Mouse (Mus musculus) liver, embryonic 14.5 days (tissue): ENCODE data around the gene Cd86. TPM values are rescaled to one million over a fixed set of nuclear protein-coding genes. Genes with fewer than 3 reads are reported as not detected.

ENCODE experiments used
- ATAC-seq: fragments of 200-750 bp; cut with Nextera tagmentation; 2 replicates; pipeline ENCODE4 v1.8.0; 2017; ENCODE audit warnings: moderate number of reproducible peaks, mild to moderate bottlenecking, moderate library complexity; ENCODE audit not compliant: insufficient read depth
- DNase-seq, 3 experiments: peaks; one replicate each; pipeline ENCODE4 v3.0.0-alpha.2; 2012 to 2013; ENCODE audit warnings: low read depth in 3 of 3, low spot score in 3 of 3
- H3K27ac ChIP-seq: fragments of 300-500 bp; sonication (generic); 2 replicates; pipeline ENCODE4 v1.5.1; 2014; ENCODE audit warnings: moderate library complexity, mild to moderate bottlenecking, control low read depth, inconsistent platforms
- H3K27me3 ChIP-seq: fragments of 300-500 bp; sonication (generic); 2 replicates; pipeline ENCODE4 v1.6.1; 2014; ENCODE audit warnings: mild to moderate bottlenecking, low read length, moderate library complexity; ENCODE audit not compliant: control insufficient read depth, insufficient read depth
- H3K36me3 ChIP-seq: fragments of 300-500 bp; sonication (generic); replicated peaks from 2 replicates; pipeline ENCODE4 v1.6.1; 2014; ENCODE audit warnings: low read depth; ENCODE audit not compliant: control insufficient read depth, insufficient read depth
- H3K4me1 ChIP-seq, 2 experiments: fragments of 200-500 bp in 1 of 2; fragments of 300-500 bp in 1 of 2; sonication (generic) in 1 of 2; replicated peaks; 2 replicates each; pipeline ENCODE4 v1.6.1; 2012 to 2014; ENCODE audit warnings: antibody characterized with exemption in 1 of 2, inconsistent platforms in 1 of 2, low read length in 1 of 2; ENCODE audit not compliant: control insufficient read depth in 2 of 2, insufficient read depth in 2 of 2
- H3K4me2 ChIP-seq: fragments of 300-500 bp; sonication (generic); 2 replicates; pipeline ENCODE4 v1.6.1; 2014; ENCODE audit warnings: low read depth, mild to moderate bottlenecking, control low read depth, moderate library complexity
- H3K4me3 ChIP-seq, 2 experiments: fragments of 200-500 bp in 1 of 2; fragments of 300-500 bp in 1 of 2; sonication (generic) in 1 of 2; 2 replicates each; pipeline ENCODE4 v1.5.1; 2012 to 2014; ENCODE audit warnings: low read depth in 2 of 2, low read length in 2 of 2, mild to moderate bottlenecking in 2 of 2, control low read depth in 1 of 2, inconsistent platforms in 1 of 2, moderate library complexity in 1 of 2; ENCODE audit not compliant: insufficient read depth in 1 of 2
- H3K9ac ChIP-seq: fragments of 300-500 bp; sonication (generic); replicated peaks from 2 replicates; pipeline ENCODE4 v1.6.1; 2014; ENCODE audit warnings: mild to moderate bottlenecking, control low read depth, moderate library complexity
- H3K9me3 ChIP-seq: fragments of 300-500 bp; sonication (generic); 2 replicates; pipeline ENCODE4 v1.6.1; 2016; ENCODE audit warnings: low read length, mixed read lengths; ENCODE audit not compliant: control insufficient read depth
- CTCF ChIP-seq: IDR thresholded peaks from 2 replicates; pipeline ENCODE4 v1.5.1; 2016; ENCODE audit warnings: antibody characterized with exemption, low read depth, control low read depth
- EP300 ChIP-seq: IDR thresholded peaks from 2 replicates; pipeline ENCODE4 v1.6.1; 2016; ENCODE audit warnings: antibody characterized with exemption, low read depth
- WGBS: fragments of 180-500 bp; shearing (Covaris S2); extraction: QIAGEN DNeasy Blood & Tissue Kit; methylation state at CpG from one replicate; pipeline ENCODE4 v1.1.7; 2014; ENCODE audit not compliant: insufficient replicate concordance; 5-methylcytosine and 5-hydroxymethylcytosine counted together
- polyA plus RNA-seq, 2 experiments: library from polyadenylated mRNA; depleted of rRNA in 1 of 2; stranded (reverse) in 1 of 2; unstranded in 1 of 2; fragments of >200 nt; fragmentation: Nextera tagmentation in 1 of 2; extraction: Ambion mirVana in 1 of 2; gene quantifications; 2 replicates each; pipeline versions ENCODE4 v1.2.1 to v1.2.3; 2012 to 2014

The Cd86 gene
- polyA plus RNA-seq, 2 experiments, result 4.8 to 7.7 TPM

DNA sequence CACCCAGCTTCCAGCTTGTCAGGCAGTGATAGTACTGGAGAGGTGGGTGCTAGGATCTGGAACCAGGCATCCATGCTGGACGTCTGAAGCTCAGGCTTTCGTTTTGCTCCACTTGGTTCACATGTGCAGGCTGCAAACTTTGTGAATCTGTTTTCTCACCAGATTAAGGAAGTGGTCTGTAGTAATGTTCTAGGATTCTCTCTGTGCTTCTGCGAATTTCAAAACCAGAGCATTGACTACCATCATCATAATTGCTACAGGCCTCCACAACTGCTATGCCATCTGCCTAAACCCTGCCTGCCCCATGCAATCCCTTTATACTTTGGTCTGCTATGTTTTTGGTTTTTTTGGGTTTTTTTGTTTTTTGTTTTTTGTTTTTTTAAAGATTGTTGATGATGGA lies 44.8 kb downstream of the Cd86 start:
- no peaks in the 10 kb centered on the region for H3K9me3 ChIP-seq
- DNase-seq (no peak), ATAC-seq (no peak)
- no peaks in the 10 kb centered on the region for H3K27me3 ChIP-seq
- H3K4me2 ChIP-seq, result no peak overlapping the region
- H3K4me3 ChIP-seq, result no peak overlapping the region
- WGBS, result 46% methylated on average over 3 of the region's 3 CpGs
- H3K27ac ChIP-seq, result no peak overlapping the region
- H3K4me1 ChIP-seq, result no peaks in the 10 kb centered on the region; a peak in 1 of 4 replicates
- no peaks in the 10 kb centered on the region for H3K36me3 ChIP-seq
- no peak for TF ChIP-seq EP300
- no peak for TF ChIP-seq CTCF
- no peak overlapping the region for H3K9ac ChIP-seq

DNA sequence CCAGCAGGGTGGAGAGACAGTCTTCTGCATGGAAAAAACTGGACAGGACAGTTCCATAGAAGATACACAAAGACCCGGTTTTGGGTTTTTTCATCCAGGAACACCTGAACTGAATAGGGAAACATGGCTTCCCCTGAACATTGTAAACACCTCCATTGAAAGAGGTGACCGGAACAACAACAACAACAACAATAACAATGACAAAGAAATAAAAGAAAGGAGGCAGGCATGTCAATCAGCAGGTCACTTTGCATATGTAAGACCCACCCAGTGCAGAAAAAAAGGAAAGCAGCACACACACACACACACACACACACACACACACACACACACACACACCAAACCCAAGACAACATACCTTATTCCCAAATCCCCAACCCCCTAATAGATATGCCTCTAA lies 52.2 kb downstream of the Cd86 start:
- Histone ChIP-seq H3K27me3 (no peaks in the 10 kb centered on the region), H3K4me2 (no peak overlapping the region), H3K36me3 (no peaks in the 10 kb centered on the region), H3K27ac (no peak overlapping the region), H3K4me1 (no peaks in the 10 kb centered on the region), H3K9me3 (no peaks in the 10 kb centered on the region), H3K9ac (no peak overlapping the region), H3K4me3 (no peak overlapping the region)
- DNase-seq (no peak), ATAC-seq (no peak)
- TF ChIP-seq EP300 (no peak), CTCF (no peak)
- 51% methylated on average over 2 of the region's 2 CpGs for WGBS

DNA sequence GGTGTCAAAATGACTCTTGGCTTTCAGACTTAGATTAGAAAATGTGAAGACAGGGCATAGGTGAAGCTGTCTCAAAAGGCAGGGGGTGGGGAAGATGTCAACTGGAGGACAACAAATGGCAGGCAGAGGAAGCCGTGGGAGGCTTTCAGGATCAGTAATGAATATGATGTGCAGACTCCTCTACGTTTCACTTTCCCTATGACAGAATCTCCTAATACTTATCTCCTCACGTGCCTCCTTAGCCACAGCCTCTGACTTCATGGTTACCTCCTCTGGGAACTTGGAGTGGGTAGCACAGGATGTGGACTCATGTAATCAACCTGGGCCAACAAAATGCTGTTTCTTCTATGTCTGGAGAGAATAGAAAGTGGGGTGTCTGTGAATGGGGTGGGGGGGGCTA lies 63.2 kb downstream of the Cd86 start:
- ATAC-seq, result no peak
- Histone ChIP-seq H3K4me1 (no peaks in the 10 kb centered on the region), H3K27ac (no peak overlapping the region), H3K4me2 (no peak overlapping the region), H3K9me3 (no peaks in the 10 kb centered on the region), H3K27me3 (no peaks in the 10 kb centered on the region), H3K9ac (no peak overlapping the region), H3K4me3 (no peak overlapping the region), H3K36me3 (no peaks in the 10 kb centered on the region)
- TF ChIP-seq CTCF (no peak), EP300 (no peak)
- DNase-seq, result no peak
- 60% methylated on average over 3 of the region's 3 CpGs for WGBS

DNA sequence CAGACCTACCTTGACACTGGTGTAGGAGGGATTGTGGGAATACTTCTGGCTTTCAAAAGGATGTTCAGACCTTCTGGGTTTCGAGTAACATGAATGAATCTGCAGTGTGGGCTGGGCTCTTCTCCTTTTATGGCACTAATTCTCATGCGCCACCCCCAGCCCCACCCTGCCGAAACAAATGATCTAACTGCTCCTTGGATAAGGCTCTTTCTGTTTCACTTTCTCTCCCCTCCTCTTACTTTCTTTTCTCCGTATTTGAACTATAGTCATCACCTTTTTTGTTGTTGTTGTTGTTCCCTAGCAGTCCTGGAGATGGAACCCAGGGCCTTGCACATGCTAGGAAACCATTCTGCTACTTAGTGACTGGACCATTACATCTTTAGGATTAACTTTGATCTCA lies 67.6 kb downstream of the Cd86 start:
- no peaks in the 10 kb centered on the region for H3K27me3 ChIP-seq
- H3K9ac ChIP-seq, result no peak overlapping the region
- H3K4me2 ChIP-seq, result no peak overlapping the region
- H3K27ac ChIP-seq, result no peak overlapping the region
- no peaks in the 10 kb centered on the region for H3K36me3 ChIP-seq
- 58% methylated on average over 4 of the region's 4 CpGs for WGBS
- ATAC-seq (no peak), DNase-seq (no peak)
- no peak overlapping the region for H3K4me3 ChIP-seq
- H3K4me1 ChIP-seq, result no peaks in the 10 kb centered on the region
- no peaks in the 10 kb centered on the region for H3K9me3 ChIP-seq
- no peak for TF ChIP-seq EP300

DNA sequence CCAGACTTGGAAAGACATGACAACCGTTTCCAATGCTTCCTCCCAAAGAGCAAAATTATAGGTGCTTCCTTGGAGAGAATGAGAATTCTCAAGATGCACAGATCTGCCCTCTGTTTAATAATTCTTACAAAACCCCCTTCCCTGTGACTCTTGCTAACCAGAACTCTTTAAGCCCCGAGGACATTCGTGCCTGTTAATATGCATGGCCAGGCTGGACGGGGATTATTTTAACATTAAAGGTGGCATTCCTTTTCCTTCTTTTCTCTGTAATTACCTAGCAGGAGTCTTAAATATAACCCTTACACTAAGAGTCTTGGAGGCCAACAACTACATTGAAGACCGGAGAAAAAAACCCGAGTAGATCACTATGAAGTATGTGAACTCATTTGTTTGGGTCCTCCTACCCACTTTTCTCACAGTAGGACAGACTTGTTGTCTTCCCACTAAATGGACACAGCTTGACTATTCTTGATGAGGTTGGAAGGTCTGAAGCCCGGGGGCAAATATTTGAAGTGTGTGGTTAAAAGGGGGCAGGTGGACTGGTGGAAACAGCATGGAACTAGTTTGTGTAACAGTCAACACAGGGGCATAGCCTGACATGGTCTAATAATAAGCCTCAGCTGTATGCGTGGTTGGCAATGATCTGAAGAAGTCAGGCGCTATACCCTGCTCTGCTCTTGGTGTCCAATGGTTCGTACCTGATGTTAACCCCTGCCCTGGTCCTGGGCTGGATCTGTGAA lies 69.0 kb downstream of the Cd86 start:
- no peaks in the 10 kb centered on the region for H3K9me3 ChIP-seq
- H3K9ac ChIP-seq, result no peak overlapping the region
- H3K4me1 ChIP-seq, result no peaks in the 10 kb centered on the region
- TF ChIP-seq CTCF, result no peak
- no peak for TF ChIP-seq EP300
- WGBS, result 62% methylated on average over 10 of the region's 10 CpGs
- no peak overlapping the region for H3K4me3 ChIP-seq
- no peak overlapping the region for H3K4me2 ChIP-seq
- ATAC-seq (no peak), DNase-seq (no peak)
- H3K27ac ChIP-seq, result no peak overlapping the region
- no peaks in the 10 kb centered on the region for H3K27me3 ChIP-seq
- H3K36me3 ChIP-seq, result no peaks in the 10 kb centered on the region
